Mouse (Mus musculus): ENCODE results near the gene Ccdc63.

GRCm38 (mm10) chr5:122130341-122130998, 10.2 kb downstream of the Ccdc63 start:
- TF ChIP-seq CTCF (IDR thresholded peaks at IDR 0.05; ENCODE audit: borderline replicate concordance, extremely low read depth, insufficient read depth, insufficient read length) = no peak
- no peak for TF ChIP-seq POLR2A (IDR thresholded peaks at IDR 0.05; ENCODE audit: borderline replicate concordance, extremely low read depth, insufficient read depth, insufficient read length, poor library complexity, severe bottlenecking)

All from brain, embryonic 14.5 days (tissue).